Mouse (Mus musculus) kidney, adult 2 months (tissue): ENCODE measurements around the gene Pik3c2b. TPM values are rescaled to one million over a fixed set of nuclear protein-coding genes. Genes with fewer than 3 reads are reported as not detected.

Experiments
- DNase-seq: peaks from one replicate; pipeline ENCODE4 v3.0.0; 2021
- H3K27ac ChIP-seq: fragments of 200-500 bp; 2 replicates; pipeline ENCODE4 v1.5.1; 2012; ENCODE audit warnings: low read depth, low read length, control low read depth, inconsistent platforms; ENCODE audit not compliant: insufficient read depth
- H3K27me3 ChIP-seq: fragments of 200-500 bp; replicated peaks from 2 replicates; pipeline ENCODE4 v1.6.1; 2012; ENCODE audit warnings: mild to moderate bottlenecking, moderate library complexity, low read length, inconsistent platforms; ENCODE audit not compliant: control insufficient read depth, insufficient read depth
- H3K36me3 ChIP-seq: fragments of 200-500 bp; 2 replicates; pipeline ENCODE4 v1.6.1; 2012; ENCODE audit warnings: mild to moderate bottlenecking, moderate library complexity, low read length, inconsistent platforms; ENCODE audit not compliant: control insufficient read depth, insufficient read depth
- H3K4me1 ChIP-seq: fragments of 200-500 bp; 2 replicates; pipeline ENCODE4 v1.6.1; 2011; ENCODE audit warnings: low read length; ENCODE audit not compliant: control insufficient read depth, insufficient read depth
- H3K4me3 ChIP-seq: fragments of 200-500 bp; 2 replicates; pipeline ENCODE4 v1.5.1; 2011; ENCODE audit warnings: mild to moderate bottlenecking, low read depth, low read length, control low read depth; ENCODE audit not compliant: insufficient read depth
- CTCF ChIP-seq: fragments of 200-500 bp; conservative IDR thresholded peaks from 2 replicates; pipeline ENCODE4 v1.5.1; 2011; ENCODE audit warnings: low read depth, mild to moderate bottlenecking, control low read depth, low read length, moderate library complexity, mixed read lengths; ENCODE audit not compliant: insufficient read depth, insufficient read length
- POLR2A ChIP-seq: fragments of 200-500 bp; IDR thresholded peaks from one replicate; pipeline ENCODE4 v1.6.1; 2011; ENCODE audit warnings: low read depth, low read length, control low read depth
- whole genome bisulfite sequencing: fragments of 180-500 bp; shearing (Covaris S2); methylation state at CpG from one replicate; pipeline ENCODE4 v1.1.7; 2018; 5-methylcytosine and 5-hydroxymethylcytosine counted together
- polyA plus RNA-seq: library from polyadenylated mRNA; depleted of rRNA; stranded (reverse); fragments of >200 nt; gene quantifications from 2 replicates; pipeline ENCODE4 v1.2.3, GENCODE M21; 2012

The Pik3c2b gene
- polyA plus RNA-seq, 1 experiment, result 3.6 TPM

DNA sequence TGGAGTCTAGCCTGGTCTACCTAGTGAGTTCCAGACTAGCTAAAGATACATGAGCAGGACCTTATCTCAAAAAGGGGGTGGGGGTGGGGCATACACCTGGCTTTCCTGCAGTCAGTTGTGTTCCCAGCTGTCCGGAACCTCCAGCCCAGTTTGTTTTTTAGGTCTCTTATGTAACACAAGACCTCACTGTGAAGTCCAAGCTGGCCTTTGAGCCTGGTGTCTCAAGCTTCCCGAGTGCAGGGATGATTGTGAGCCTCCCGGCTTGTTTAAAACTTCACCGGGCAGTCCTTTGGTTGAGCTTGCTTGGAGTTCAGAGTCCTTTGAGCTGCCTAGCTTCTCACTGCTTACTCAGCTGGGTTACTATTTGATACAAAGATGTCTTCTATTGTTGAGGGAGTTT lies 88.6 kb downstream of the Pik3c2b start:
- WGBS, result 2% methylated on average over 4 of the region's 4 CpGs
- peaks cover 10% of the 10 kb centered on the region; the same call in 1 of the 2 replicates for H3K4me1 ChIP-seq
- peak overlapping the region; percentile 87 for H3K4me3 ChIP-seq
- H3K36me3 ChIP-seq, result peaks cover 4% of the 10 kb centered on the region; the same call in 1 of the 2 replicates
- no peaks in the 10 kb centered on the region for H3K27me3 ChIP-seq
- peak; percentile 92 for DNase-seq
- peak overlapping the region; percentile 87 for H3K27ac ChIP-seq
- TF ChIP-seq CTCF (no peak), POLR2A (no peak)

DNA sequence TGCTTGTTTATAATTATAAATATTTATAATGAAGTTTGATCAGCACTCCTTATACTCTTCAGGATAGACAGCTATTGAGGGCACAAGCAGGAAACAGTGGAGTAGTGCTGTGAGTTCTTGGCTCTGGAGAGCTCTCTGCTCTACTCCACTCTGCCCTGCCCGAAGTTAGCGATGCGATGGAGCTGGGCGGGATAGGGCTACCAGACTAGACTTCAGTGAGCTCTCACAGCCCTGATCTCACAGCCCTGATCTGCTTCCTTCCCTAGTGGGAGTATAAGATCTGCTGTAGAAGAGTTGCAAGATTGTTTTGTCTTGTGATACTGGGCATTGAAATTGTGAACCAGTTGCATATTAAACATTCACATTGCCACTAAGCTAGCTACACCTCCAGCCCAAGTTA lies 89.4 kb downstream of the Pik3c2b start:
- TF ChIP-seq CTCF, result no peak
- no peak for TF ChIP-seq POLR2A
- peaks cover 9% of the 10 kb centered on the region; the same call in 1 of the 2 replicates for H3K36me3 ChIP-seq
- WGBS, result 2% methylated on average over 4 of the region's 4 CpGs
- H3K4me3 ChIP-seq, result peak overlapping the region; percentile 54
- DNase-seq, result peak; percentile 42
- peak overlapping the region; percentile 28; the same call in 1 of the 2 replicates for H3K27ac ChIP-seq
- no peaks in the 10 kb centered on the region for H3K27me3 ChIP-seq
- peaks cover 10% of the 10 kb centered on the region; the same call in 1 of the 2 replicates for H3K4me1 ChIP-seq

DNA sequence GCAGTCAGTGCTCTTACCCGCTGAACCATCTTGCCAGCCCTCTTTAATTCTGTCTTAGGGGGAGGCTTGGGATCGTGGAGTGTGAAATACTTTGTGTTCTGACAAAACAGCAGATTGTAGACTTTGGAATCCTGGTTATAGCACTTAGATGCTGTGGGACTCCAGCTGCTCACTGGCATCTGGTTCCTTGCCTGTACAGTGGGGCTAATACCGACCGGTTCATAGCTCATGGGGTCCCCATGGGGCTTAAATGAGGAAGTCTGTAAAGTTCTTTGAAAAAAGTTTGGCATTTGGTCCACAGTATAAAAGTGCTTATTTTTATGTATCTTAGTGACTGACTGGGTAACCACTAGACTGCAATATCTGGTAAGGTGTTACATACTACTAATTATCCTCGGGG lies 90.3 kb downstream of the Pik3c2b start:
- no peak for DNase-seq
- Histone ChIP-seq H3K27me3 (no peaks in the 10 kb centered on the region), H3K4me3 (no peak overlapping the region), H3K27ac (no peak overlapping the region), H3K36me3 (peaks cover 13% of the 10 kb centered on the region; the same call in 1 of the 2 replicates), H3K4me1 (peaks cover 10% of the 10 kb centered on the region; the same call in 1 of the 2 replicates)
- TF ChIP-seq CTCF, result no peak
- 21% methylated on average over 5 of the region's 5 CpGs for WGBS

DNA sequence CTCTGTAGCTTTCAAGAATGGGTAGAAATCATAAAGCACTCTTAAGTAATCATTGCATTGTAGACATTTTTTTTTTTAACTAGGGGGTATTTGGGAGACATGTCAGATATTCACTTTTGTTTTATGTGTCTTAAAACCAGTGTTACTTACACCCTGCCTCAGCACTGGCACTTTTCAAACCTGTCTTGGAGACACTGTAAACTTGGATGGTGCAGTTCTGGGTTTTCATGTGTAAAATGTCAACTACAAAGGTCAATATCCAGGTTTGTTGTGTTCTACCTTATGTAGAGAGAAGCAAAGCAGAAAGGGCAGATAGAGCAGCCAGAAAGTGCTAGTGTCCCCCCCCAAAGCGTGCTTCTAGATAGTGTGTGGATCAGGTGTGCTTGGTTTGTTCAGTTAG lies 92.9 kb downstream of the Pik3c2b start:
- Histone ChIP-seq H3K27me3 (no peaks in the 10 kb centered on the region), H3K4me1 (peaks cover 10% of the 10 kb centered on the region; the same call in 1 of the 2 replicates), H3K27ac (no peak overlapping the region), H3K4me3 (no peak overlapping the region), H3K36me3 (peaks cover 13% of the 10 kb centered on the region; the same call in 1 of the 2 replicates)
- 80% methylated on average over 1 of the region's 1 CpGs for WGBS
- TF ChIP-seq CTCF (no peak), POLR2A (no peak)
- DNase-seq, result no peak

DNA sequence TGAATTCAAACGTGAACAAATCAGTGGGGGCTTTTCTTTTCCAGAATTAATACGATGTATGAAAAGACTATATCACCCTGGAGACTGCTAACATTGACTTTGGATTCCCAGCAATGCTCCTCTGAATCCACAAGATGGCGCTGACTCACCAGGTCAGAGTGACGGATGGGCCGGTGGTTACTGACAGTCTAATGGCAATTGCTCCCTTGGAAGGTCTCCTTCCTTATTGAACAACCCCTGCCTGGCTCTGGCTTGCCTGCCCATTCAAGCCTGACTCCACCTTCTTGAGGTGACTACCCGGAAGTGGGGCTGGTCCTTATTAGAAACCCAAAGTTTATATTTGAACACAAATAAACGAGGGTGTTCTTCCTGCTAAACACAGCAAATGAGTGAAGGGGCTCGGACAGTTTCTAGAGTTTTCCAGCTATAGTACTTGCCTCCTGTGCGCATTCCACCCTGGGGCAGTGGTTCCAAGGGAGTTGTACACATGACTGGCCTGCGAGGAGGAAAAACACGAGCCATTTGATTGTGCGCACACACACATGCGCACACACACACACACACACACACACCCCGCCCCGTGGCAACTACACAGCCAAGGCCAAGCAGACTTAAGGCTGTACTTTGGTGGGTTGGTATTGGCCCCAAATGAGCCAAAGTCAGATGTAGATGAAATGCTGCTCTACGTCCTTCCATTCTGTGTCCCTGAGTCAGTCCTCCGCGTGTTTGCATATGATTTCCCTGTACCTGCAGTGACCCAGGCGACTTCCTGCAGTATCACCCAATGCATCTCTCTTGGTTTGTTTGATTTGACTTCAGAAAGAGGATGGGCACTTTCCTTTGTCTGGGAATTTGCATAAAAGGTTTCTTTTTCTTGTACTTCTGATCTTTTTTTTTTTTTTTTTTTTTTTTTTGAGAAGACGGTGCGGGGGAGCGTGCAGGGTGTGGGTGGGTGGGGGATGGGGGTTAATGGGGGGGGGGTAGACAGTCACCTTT lies 100.8 kb downstream of the Pik3c2b start:
- no peaks in the 10 kb centered on the region; the same call in 1 of the 2 replicates for H3K4me1 ChIP-seq
- 45% methylated on average over 22 of the region's 22 CpGs for WGBS
- TF ChIP-seq POLR2A, result no peak
- TF ChIP-seq CTCF, result peak; percentile 97

DNA sequence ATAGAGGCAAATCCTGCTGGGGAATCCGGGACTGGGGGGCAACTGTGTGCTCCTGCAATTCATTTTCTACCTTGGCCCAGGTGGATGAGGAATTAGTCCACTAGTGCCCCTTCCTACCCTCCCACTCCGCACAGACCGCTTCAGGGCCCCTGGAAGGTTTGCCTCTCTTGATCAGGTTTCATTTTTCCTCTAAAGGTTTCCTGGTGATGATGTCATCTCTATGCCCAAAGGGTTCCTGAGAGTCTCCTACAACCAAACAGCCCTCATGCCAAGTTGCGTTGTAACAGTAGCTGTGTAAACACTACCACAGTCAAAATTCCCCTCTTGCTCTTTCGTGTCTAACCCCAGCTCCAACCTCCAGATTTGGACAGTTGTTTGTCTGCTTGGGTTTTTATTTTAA lies 101.9 kb downstream of the Pik3c2b start:
- TF ChIP-seq CTCF, result no peak
- TF ChIP-seq POLR2A, result no peak
- H3K4me3 ChIP-seq, result no peak overlapping the region

More for the DNA sequence above, 100.8 kb downstream of the Pik3c2b start:
- peak overlapping the region; percentile 45; the same call in 1 of the 2 replicates for H3K27ac ChIP-seq
- H3K36me3 ChIP-seq, result no peaks in the 10 kb centered on the region
- peak; percentile 78 for DNase-seq
- H3K27me3 ChIP-seq, result no peaks in the 10 kb centered on the region
- H3K4me3 ChIP-seq, result no peak overlapping the region

DNA sequence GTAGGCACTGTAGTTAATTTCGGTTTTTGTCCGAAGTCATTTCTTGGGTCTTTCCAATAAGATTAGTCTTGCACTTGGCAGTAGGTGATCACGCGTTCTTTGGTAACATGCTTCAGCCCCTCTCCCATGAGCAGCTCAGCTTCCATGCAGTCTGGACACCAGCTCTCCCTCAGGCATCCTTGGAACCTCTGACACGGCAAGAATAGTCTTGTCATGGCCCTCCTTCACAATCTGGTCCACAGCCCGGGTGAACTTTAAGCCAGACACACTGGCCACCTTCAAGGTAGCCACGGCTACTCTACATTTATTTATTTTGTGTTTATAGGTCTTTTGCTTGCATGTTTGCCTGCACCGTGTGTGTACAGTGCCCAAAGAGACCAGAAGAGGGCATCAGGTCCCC lies 102.7 kb downstream of the Pik3c2b start:
- DNase-seq, result no peak
- Histone ChIP-seq H3K27ac (no peak overlapping the region), H3K36me3 (no peaks in the 10 kb centered on the region), H3K27me3 (no peaks in the 10 kb centered on the region), H3K4me3 (no peak overlapping the region), H3K4me1 (no peaks in the 10 kb centered on the region; the same call in 1 of the 2 replicates)
- 94% methylated on average over 8 of the region's 8 CpGs for WGBS
- no peak for TF ChIP-seq CTCF
- TF ChIP-seq POLR2A, result no peak

More for the DNA sequence above, 101.9 kb downstream of the Pik3c2b start:
- WGBS, result 76% methylated on average over 5 of the region's 5 CpGs
- Histone ChIP-seq H3K4me1 (no peaks in the 10 kb centered on the region; the same call in 1 of the 2 replicates), H3K27ac (no peak overlapping the region), H3K36me3 (no peaks in the 10 kb centered on the region), H3K27me3 (no peaks in the 10 kb centered on the region)
- no peak for DNase-seq
